Mouse (Mus musculus): ENCODE results near the gene Ccdc180.

The Ccdc180 gene

GRCm38 (mm10) chr4:45911256-45911655 is 21.2 kb downstream of the Ccdc180 start:
- DNase-seq (ENCODE audit: low spot score), result no peak

- no peak for DNase-seq (ENCODE audit: low spot score)
These were observed 21.8 kb downstream of the Ccdc180 start for GRCm38 (mm10) chr4:45911876-45912275.

- DNase-seq (ENCODE audit: low spot score), result no peak
These were observed 27.0 kb downstream of the Ccdc180 start for GRCm38 (mm10) chr4:45917091-45917490.

GRCm38 (mm10) chr4:45921663-45922435 is 31.7 kb downstream of the Ccdc180 start:
- no peak for DNase-seq (ENCODE audit: low spot score)

- no peak for DNase-seq (ENCODE audit: low spot score)
These were observed 33.9 kb downstream of the Ccdc180 start for GRCm38 (mm10) chr4:45924011-45924410.

GRCm38 (mm10) chr4:45928561-45928960 is 38.5 kb downstream of the Ccdc180 start:
- no peak for DNase-seq (ENCODE audit: low spot score)

GRCm38 (mm10) chr4:45941628-45942044 is 51.5 kb downstream of the Ccdc180 start:
- peak; percentile 38 for DNase-seq (ENCODE audit: low spot score)

GRCm38 (mm10) chr4:45947729-45948128 is 57.6 kb downstream of the Ccdc180 start:
- DNase-seq (ENCODE audit: low spot score), result no peak

- DNase-seq (ENCODE audit: low spot score), result no peak
These were observed 59.2 kb downstream of the Ccdc180 start for GRCm38 (mm10) chr4:45949109-45949848.

- no peak for DNase-seq (ENCODE audit: low spot score)
These were observed 61.7 kb downstream of the Ccdc180 start for GRCm38 (mm10) chr4:45951830-45952229.

- no peak for DNase-seq (ENCODE audit: low spot score)
These were observed 63.2 kb downstream of the Ccdc180 start for GRCm38 (mm10) chr4:45953025-45953919.

- DNase-seq (ENCODE audit: low spot score), result no peak
These were observed 65.1 kb downstream of the Ccdc180 start for GRCm38 (mm10) chr4:45955235-45955634.

GRCm38 (mm10) chr4:45956131-45956530 is 66.0 kb downstream of the Ccdc180 start:
- no peak for DNase-seq (ENCODE audit: low spot score)

- DNase-seq (ENCODE audit: low spot score), result no peak
These were observed 66.6 kb downstream of the Ccdc180 start for GRCm38 (mm10) chr4:45956706-45957105.

- no peak for DNase-seq (ENCODE audit: low spot score)
These were observed 74.8 kb downstream of the Ccdc180 start, which contains the start of gene Tdrd7 for GRCm38 (mm10) chr4:45964771-45965439. Tdrd7 (plus strand) TSS chr4:45965334.

- DNase-seq (ENCODE audit: low spot score), result no peak
These were observed 75.8 kb downstream of the Ccdc180 start for GRCm38 (mm10) chr4:45965737-45966447.

GRCm38 (mm10) chr4:45966716-45967115 is 76.6 kb downstream of the Ccdc180 start:
- DNase-seq (ENCODE audit: low spot score), result no peak

GRCm38 (mm10) chr4:45967479-45968341 is 77.6 kb downstream of the Ccdc180 start:
- DNase-seq (ENCODE audit: low spot score), result no peak

- DNase-seq (ENCODE audit: low spot score), result no peak
These were observed 78.9 kb downstream of the Ccdc180 start for GRCm38 (mm10) chr4:45969051-45969450.

GRCm38 (mm10) chr4:45970048-45970560 is 80.0 kb downstream of the Ccdc180 start:
- DNase-seq (ENCODE audit: low spot score), result no peak

Measured in layer of hippocampus, adult 11-12 months (tissue).